Mouse (Mus musculus) kidney, postnatal 36 days (tissue): ENCODE results near the gene Hdgf.
"Not testable (repeated sequence)": the region's sequence is repeated elsewhere in the genome, so short reads cannot be mapped to it uniquely, and the experiment has no call there.

ENCODE experiments used
- DNase-seq, 2 experiments: peaks; one replicate each; pipeline ENCODE4 v3.0.0; 2021 to 2022; ENCODE audit warnings: mixed read lengths in 2 of 2

The Hdgf gene

DNA sequence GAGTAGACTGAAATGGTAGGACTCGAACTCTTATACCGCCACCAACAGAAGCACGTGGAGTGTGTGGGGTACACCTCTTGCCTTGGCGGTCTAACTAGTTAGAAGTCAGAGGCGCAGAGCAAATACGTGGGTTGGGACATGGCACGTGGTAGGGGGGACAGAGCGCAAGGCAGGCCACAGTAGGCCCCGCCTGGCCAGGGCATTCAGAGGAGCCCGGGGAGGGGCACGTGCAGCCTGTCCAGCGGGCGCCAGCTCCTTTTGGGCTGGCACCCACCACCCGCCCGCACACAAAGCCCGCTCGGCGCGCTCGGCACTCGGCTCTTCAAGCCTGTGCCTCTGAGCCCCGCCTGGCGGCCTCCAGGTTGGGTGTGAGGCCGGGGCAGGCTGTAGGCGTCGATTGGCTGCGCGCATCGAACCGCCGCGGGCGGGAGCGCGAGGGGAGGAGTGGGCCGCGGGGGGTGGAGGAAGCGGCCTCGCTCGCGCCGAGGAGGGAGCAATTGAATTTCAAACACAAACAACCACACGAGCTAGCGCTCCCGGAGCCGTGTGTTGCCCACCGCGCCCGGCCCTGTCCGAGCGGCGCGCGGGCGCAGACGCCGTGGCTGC, at the start of gene Hdgf:
Gene Hdgf, plus strand, starts transcription at position 442 of the 606 bp plus-strand sequence.
- DNase-seq = peak; percentile 96

DNA sequence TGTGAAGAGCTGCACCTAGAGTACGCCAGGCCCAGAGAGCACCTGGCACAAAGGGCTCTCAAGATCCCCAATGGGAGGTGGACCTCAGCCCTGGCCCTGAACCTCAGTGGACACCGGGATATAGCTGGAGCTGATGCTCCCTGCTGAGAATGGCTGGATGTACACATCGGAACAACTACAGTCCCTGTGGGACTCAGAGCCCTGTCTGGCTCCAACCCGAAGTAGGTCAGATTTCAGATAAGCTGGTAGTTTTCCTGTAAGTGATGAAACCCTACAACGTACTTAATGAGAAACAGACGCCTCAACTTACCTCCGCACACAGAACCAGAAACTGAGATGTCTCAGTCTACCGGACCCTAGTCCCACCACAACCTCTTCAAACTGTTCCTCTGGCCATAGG, 48.5 kb upstream of the Hdgf start:
- no peak for DNase-seq

DNA sequence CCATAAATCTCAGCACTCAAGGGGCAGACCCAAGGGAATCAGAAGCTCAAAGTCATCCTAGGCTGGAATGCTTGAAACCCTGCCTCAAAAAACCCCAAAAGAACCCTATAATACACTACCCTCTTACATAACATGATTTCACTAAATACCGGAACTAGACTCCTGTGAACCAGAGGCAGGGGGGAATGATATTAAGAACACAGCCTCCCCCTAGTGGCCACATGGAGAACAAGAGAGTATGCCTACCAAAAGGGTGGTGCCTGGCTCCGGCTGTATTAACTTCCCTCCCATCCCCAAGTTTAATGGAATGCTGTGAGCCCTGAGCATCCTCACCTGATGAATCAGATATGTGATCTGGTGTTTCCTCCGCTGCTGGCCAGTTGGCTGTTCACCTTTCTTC, 46.3 kb upstream of the Hdgf start:
- peak; percentile 78 to 79 for DNase-seq

DNA sequence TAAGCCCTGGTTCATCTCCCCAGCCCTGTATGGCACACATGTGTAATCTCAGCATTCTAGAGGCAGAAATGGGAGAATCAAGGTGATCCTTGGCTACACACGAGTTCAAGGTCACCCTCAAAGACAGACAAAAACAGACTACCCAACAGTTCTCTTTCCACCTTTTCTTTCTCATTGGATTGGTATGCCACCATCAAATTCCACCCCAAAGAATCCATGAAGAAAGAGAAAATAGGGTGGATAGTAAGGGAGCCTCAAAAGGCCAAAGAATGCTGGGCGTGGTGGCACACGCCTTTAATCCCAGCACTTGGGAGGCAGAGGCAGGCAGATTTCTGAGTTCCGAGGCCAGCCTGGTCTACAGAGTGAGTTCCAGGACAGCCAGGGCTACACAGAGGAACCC, 42.0 kb upstream of the Hdgf start:
- not testable (repeated sequence) for DNase-seq

DNA sequence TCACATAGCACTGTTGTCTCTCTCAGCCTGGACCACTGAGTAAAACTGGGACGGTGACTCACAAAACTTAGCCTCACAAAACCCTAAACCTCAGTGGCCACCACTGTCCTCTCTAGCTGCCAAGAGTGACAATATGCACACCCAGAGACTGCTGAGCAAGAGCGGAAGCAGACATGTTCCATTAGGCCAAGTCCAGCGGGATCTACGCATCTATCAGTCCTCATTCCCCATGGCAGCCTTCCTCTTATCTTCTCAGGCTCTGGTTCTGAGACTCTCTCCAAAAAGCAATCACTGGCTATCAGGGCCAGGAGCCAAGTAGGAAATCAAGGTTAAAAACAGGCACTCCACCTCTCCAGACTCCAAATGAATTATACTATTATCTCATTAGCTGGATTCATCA, 28.4 kb upstream of the Hdgf start:
- no peak for DNase-seq

DNA sequence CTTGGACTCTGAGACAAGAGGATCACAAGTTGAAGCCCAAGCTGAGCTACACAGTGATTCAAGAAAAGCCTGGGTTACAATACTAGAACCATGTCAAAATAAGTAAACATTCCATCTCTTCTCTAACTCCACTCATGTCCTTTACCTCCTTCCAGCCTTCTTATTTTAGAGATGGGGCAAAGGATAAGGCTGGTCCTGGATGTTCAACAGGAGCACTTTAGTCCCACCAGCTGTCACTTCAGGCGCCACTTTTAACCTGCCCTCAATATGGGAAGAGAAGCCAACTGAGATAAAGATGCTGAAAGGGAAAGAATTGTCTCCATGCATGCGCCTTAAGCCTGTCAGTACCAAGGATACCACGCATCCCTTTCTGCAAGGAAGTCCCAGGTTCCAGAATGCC, 21.8 kb upstream of the Hdgf start:
- DNase-seq = no peak

DNA sequence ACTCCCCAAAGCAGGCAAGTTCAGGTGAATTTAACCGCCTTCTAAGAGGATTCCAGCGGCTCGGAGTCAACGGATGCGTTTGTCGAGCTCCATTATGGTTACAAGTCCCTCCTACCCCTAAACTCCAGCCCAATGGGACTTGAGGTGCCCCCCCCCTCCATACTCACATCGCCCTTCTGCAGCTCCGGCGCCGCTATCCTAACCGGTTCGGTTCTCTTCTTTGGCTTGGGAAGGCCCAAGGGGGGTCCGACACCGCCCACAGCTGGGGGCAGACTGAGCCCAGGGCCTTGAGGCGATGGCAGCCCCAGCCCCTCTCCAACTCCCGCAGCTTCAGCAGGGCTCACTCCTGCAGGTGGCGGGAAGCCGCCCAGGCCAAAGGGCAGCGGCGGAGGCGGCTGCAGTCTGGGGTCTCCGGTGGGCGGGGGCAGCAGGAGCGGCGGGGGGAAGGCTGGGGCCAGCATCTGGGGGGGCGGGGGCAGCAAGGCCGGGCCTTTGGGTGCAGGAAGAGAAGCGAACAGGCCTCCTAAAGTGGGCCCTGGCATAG, 21.3 kb upstream of the Hdgf start:
- peak; percentile 17 to 52 for DNase-seq

DNA sequence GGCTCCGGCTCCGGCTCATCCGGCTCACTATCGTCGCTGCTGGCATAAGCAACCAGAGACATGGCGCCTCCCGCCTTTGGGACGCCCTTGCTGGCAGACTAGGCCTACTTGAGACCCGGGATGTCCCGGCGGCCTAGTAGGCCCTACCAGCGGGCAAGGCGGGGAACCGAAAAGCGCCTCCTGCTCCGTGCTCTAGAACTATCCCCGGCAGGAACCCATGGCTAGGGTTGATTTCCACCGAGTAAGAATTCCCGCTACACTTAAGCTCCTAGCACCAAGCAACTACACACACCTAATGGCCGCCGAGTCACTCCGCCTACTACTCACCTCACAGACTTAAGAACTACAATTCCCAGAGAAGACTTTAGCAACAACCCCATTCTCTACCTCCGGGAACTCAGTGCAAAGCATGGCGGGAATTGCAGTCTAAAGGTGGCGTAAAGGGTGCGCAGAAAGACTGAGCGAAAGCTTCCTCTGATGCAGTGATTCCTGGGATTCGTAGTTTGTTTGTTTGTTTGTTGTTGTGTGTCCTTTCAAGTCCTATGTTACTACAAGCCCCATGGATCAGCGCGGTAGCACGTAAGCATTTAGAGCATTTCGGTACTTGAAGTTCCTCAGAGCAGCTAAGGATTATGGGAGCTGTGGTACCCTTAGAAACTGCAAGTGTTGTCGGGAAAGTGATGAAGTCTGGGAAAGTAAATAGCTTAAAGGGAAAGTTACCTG, 20.7 kb upstream of the Hdgf start, which contains the start of gene Prcc:
Gene Prcc, minus strand, starts transcription at position 328 of the 723 bp plus-strand sequence.
- DNase-seq = peak; percentile 91 to 99

DNA sequence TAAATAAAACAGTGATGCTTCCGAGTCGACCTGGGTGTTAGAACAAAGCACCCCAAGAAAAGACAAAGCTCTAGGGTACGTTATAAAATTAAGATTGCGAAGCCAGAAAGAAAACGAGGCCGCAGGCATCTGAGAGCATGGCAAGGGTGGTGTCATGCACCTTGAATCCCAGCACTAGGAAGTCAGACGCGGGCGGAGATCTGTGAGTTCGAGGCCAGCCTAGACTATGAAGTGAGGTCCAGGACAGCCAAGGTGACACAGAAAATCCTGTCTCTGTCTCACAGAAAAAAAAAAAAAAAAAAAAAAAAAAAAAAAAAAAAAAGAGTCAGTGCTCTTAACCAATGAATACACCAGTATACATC, 20.1 kb upstream of the Hdgf start:
- DNase-seq = no peak

DNA sequence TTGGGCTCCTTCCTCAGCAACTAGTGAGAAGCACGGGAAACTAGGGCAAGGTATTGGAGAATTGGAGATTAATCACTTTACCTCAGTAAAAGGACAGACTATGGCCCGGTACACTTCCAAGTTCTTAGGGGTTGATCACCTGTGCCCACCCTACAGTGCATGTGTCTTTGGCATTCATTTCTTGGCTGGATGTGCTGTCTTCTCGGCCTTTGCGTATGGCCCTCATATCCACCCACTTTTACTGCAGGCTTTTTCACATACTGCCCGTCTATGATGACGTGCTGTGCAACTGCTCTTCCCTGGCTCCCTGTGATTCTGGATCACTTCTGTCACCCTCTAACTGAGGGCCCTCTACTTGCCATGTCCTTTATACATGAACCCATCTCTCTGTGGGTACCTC, 19.7 kb upstream of the Hdgf start:
- DNase-seq = no peak

DNA sequence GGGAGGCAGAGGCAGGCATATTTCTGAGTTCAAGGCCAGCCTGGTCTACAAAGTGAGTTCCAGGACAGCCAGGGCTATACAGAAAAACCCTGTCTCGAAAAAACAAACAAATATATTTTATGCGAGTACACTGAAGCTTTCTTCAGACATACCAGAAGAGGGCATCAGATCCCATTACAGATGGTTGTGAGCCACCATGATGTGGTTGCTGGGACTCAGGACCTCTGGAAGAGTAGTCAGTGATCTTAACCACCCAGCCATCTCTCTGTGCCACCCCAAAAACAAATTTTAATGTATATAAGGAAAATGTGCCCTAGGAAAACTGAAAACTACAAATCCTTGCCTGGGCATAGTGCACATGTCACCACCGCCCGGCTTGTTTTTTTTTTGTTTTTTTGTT, 18.7 kb upstream of the Hdgf start:
- not testable (repeated sequence) for DNase-seq

DNA sequence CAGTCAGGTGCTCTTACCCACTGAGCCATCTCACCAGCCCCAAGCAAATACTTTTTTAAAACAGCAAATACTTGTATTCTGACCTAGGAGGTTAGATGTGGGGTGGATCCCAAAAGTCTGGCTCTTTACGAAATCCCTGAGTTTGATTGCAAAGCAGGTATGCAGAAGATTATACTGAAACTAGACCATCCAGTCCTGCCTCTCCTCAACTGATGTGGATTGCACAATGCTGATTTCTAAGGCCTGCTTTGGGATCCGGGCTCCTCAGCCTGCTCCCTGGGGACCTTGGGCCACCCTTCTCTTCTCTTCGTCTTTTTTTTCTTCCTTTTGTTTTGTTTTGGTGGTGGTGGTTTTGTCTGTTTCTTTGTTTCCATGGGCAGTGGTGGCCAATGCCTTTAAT, 14.6 kb upstream of the Hdgf start:
- no peak for DNase-seq

DNA sequence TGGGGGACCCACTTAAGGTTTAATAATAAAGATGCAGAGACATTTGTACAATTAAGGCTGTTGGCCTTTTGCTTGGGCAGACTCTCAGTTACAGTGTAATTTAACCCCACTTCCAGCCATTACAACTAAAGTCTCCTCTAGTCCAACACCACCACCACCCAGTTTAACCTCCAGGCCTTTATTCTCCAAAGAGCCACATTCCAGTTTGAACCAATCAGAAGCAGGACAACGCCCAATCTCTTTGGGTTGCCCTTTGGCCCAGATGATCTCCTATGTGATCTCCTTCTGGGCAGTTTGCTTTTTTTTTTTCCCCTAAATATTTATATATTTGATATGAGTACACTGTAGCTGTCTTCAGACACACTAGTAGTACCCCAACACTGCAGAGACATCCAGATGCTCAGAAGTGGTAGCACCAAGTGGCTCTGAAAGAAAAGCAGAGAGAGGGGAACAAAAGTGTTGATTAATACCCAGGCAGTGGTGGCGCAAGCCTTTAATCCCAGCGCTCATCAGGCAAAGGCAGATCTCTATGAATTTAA, 12.7 kb upstream of the Hdgf start:
- DNase-seq = no peak

DNA sequence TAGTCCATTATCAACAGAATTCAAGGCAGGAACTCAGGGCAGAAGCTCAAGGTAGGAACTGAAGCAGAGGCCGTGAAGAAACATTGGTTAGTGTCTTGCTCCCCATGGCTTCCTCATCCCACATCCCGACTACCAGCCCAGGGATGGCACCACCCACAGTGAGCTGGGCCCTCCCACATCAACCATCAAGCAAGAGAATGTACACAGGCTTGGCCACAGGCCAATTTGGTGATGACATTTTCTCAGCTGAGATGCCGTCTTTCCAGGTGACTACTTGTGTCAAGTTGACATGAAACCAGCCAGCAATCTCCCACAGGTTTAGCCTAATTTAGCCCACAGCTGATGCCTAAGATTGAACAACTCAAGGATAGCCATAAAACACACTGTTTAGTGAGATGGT, 6.9 kb upstream of the Hdgf start:
- DNase-seq = no peak

DNA sequence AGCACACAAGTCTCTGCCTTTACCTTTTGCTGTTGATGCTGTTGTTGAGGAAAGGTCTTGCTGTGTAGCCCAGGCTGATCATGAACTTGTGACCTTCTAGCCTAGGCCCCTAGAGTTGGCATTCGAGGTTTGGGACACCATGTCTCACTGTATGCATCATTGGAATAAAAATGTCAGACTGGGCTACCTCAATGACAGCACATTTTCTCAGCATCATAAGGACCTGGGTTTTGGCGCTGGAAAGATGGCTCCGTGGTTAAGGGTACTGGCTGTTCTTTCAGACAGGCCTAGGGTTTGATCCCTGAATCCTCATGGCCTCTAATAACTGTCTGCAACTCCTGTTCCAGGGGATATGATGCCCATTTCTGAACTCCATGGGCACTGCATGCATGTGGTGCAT, 6.3 kb upstream of the Hdgf start:
- no peak for DNase-seq

DNA sequence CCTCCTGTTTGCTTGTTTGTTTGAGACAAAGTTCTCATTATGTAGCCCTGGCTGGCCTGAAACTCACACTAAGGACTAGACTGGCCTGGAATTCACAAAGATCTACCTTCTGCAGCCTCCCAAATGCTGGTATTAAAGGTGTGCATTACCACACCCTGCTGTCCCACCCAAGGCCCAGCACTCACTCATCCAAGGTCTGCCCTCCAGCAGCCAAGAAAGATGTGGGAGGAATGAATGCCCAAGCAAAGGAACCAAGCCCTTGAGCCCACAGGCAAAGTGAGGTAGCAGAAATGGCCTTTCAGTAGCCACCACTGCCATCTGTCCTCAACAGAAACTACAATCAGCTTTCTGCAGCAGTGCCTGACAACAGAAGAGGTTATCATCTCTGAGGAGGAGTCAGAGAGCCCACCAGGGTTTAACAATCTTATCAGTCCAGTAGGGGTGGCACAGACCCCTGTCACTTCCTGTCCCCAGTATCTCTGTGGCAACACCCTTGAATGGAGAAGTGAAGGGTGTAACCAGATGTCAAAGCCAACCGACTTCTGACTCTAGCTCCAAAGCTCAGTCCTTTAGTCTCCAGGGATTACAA, 5.0 kb upstream of the Hdgf start:
- no peak for DNase-seq

DNA sequence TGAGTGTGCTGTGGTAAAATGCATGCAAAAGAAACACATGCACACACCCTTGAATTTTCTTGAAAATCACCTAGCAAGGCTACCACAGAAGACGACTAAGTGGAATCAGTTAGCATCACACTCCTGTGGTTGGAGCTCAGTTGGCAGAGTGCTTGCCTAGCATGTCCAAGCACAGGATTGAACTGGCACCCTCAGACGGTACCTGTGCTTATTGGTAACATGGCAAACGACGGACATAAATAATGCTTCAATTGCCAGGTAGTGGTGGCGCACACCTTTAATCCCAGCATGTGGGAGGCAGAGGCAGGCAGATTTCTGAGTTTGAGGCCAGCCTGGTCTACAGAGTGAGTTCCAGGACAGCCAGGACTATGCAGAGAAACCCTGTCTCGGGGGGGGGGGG, 4.2 kb upstream of the Hdgf start:
- DNase-seq = not testable (repeated sequence)

DNA sequence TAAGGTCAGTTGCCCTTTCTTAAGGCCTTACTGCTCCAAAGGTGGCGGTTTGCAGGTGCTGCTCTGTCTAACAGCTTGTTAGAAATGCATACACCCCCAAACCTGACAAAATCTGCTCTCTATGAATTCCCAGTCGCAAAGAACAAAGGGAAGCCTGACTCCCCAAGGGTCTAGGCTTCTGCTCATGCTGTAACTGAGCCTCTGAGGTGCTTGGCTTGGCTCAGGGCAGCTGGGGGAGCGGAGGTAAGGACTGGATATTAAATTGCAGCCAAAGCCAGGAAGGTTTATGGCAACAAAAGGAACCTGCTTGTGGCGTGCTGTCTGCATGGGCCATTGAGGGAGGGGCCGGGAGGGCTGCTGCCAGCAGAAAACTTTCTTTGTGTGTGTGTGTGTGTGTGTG, 2.3 kb upstream of the Hdgf start:
- DNase-seq = no peak

DNA sequence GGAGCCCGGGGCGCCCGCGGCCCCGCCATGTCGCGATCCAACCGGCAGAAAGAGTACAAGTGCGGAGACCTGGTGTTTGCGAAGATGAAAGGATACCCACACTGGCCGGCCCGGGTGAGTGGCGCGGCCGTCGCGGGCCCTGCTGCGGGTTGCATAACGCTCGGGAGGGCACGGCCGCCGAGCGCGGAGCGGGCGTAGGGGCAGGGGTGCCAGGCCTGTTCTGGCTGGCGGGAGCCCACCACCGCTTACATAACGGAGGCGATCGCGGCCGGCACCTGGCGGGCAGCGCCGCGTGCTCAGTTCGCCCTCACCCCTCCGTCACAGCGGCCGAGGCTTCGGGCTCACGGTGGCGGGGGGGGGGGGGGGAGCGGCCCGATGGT, 470 bp downstream of the Hdgf start:
- DNase-seq = peak; percentile 71 to 76

DNA sequence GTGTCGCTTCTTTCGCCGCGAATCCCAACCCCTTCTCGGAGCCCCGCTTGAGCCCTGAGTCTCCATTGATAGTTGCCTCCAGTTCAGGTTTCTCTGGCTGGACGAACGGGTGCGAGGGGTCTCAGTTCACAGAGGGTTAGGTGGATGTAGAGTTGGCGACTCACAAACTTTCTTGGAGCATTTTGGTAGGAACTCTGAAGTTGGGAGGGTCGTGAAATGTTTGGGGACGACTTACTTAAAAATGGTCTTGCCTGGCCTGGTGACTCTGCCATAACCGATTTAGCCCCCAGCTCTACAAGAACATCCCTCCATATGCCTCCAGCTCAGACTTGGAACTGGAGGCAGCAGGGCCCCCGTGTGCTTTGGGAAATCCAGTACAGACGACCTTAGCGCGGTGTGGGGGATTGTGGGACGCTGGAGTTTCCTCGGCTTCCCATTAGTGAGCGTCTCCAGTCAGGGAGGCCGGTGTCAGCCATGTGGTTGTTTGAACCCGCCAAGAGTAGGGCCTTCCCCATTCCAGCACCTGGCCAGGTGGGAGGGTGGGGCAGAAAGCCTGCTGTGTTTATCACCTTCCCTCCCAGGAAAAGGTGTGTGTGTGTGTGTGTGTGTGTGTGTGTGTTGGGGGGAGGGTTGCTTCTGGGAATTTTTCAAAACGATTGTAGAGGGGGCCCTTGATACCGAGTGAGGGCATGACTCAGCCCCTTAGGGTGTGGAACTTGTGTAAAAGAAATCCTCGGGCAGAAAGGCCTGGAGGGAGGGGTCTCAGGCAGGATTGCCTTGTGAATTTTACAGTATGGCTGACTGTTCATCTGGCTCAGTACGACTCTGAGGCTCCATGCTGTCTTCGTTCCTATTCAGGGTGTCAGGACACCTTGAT, 1.1 kb downstream of the Hdgf start:
- DNase-seq = peak; percentile 45 to 64

DNA sequence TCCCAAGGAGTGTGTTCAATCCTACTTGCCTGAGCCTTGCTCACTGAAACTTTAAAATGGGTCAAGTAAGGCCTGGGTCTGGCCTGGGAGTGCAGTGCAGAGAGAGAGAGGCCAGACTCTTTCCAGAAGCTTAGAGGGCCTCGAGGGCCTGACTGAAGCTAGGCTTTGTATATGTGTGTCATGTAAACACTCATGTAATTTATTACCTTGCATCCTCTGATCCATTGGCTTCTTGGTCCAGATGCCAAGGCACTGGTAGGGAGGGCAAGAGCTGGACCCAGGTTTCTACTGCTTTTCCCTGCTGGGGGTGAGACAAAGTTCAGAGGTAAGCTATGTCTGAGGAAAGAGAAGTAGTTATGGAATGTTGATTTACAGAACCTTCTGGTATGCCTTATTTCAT, 1.8 kb downstream of the Hdgf start:
- DNase-seq = peak; percentile 53 to 64

DNA sequence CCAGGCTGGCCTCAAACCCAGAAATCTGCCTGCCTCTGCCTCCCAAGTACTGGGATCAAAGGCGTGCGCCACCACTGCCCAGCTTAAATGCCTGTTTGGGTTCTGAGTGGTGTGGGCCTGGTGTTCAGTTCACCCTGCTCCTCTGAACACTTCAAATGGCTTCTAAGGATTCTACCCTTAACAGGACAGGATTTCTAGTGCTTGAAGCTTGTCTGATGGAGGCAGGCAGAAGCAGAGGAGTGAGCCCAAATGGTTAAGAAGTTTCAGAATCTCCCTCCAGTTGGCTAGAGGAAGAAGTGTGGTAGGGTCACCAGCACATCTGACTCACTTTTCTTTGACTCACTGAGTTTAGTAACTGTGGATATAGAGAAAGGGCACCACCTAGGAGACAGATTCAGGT, 3.3 kb downstream of the Hdgf start:
- no peak for DNase-seq

DNA sequence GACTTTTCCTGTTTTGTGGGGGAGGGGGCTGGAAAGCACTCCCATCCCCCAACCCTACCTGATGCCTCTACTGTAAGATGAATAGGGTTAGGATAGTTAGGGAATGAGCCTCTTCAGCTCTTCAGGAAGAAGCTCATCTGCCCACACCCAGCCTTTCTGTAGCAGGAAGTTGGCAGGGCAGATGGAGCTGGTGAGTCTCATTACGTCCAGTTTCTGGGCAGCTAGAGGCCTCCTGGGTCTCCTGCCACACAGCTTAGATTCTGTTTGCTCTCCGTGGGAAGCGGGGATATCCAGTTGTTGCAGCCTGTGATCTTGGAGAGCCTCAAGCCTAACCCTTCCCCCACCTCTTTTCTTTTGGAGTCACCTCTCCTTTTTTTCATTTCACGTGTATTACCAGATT, 3.8 kb downstream of the Hdgf start:
- DNase-seq = no peak
